Mouse (Mus musculus): Measurements from ENCODE around the gene Hccs. TPM values are rescaled to one million over a fixed set of nuclear protein-coding genes. Genes with fewer than 3 reads are reported as not detected.

Gene Hccs
- polyA plus RNA-seq (2012; rRNA removed): 9.0 and 11.6 TPM in 2 replicates

GRCm38 (mm10) chrX:169319945-169320667 is at the start of gene Hccs:
Gene Hccs, minus strand, starts transcription at chrX:169320372.

Other genes with a start within 250 kb of the Hccs start
- gene Amelx, start 133.2 kb downstream of the Hccs start, polyA plus RNA-seq (2012; rRNA removed): not detected in 2 replicates